Mouse (Mus musculus) central nervous system, embryonic 14 days (tissue): ENCODE results near the gene Adam11. TPM values are rescaled to one million over a fixed set of nuclear protein-coding genes. Genes with fewer than 3 reads are reported as not detected.

Source experiments
- polyA plus RNA-seq: library from polyadenylated mRNA; depleted of rRNA; stranded (reverse); fragments of >200 nt; gene quantifications from 2 replicates; pipeline ENCODE4 v1.2.3, GENCODE M21; 2012; rRNA removed

Adam11 gene
- polyA plus RNA-seq: 45.3 and 56.2 TPM in 2 replicates

GRCm38 (mm10) chr11:102761309-102762210 lies at the start of gene Adam11:
Adam11 (plus strand) TSS chr11:102761439.

GRCm38 (mm10) chr11:102819021-102819782 lies 58.0 kb downstream of the Adam11 start, which contains the start of gene Gjc1:
Gjc1 (minus strand) TSS chr11:102819700.

Other genes with a start within 250 kb of the Adam11 start
- gene Gpatch8, start 205.0 kb upstream of the Adam11 start, polyA plus RNA-seq: 49.6 and 50.5 TPM in 2 replicates
- 5.8 and 6.1 TPM in 2 replicates for gene Gm11627, start 182.0 kb upstream of the Adam11 start, polyA plus RNA-seq
- gene Fzd2, start 157.0 kb upstream of the Adam11 start, polyA plus RNA-seq: 49.9 and 54.8 TPM in 2 replicates
- gene Meioc, start 97.7 kb upstream of the Adam11 start, polyA plus RNA-seq: 0.06 and 0.19 TPM in 2 replicates
- gene Ccdc43, start 63.7 kb upstream of the Adam11 start, polyA plus RNA-seq: 23.4 and 23.6 TPM in 2 replicates
- 62.0 and 72.9 TPM in 2 replicates for gene Gjc1, start 58.3 kb downstream of the Adam11 start, polyA plus RNA-seq
- 2.6 and 2.7 TPM in 2 replicates for gene Higd1b, start 74.4 kb downstream of the Adam11 start, polyA plus RNA-seq
- gene Eftud2, start 119.5 kb downstream of the Adam11 start, polyA plus RNA-seq: 102 and 110 TPM in 2 replicates
- 1.0 and 1.1 TPM in 2 replicates for gene Ccdc103, start 119.8 kb downstream of the Adam11 start, polyA plus RNA-seq
- 0.08 TPM in 1 of 2 replicates, not detected in the other for gene Fam187a, start 123.7 kb downstream of the Adam11 start, polyA plus RNA-seq
- gene Gfap, start 139.5 kb downstream of the Adam11 start, polyA plus RNA-seq: 0.38 and 0.66 TPM in 2 replicates
- 13.8 and 16.8 TPM in 2 replicates for gene Kif18b, start 163.7 kb downstream of the Adam11 start, polyA plus RNA-seq
- gene C1ql1, start 185.2 kb downstream of the Adam11 start, polyA plus RNA-seq: 8.8 and 12.1 TPM in 2 replicates